Mouse (Mus musculus) adrenal gland, adult (tissue): ENCODE results near the gene Gpx4.
"Not testable (repeated sequence)": the region's sequence is repeated elsewhere in the genome, so short reads cannot be mapped to it uniquely, and the experiment has no call there.

Experiments used
- DNase-seq, 2 experiments: peaks; one replicate each; pipeline ENCODE4 v3.0.0; 2022 to 2023; ENCODE audit warnings: low spot score in 1 of 2; ENCODE audit not compliant: inconsistent age in 2 of 2

Gene Gpx4

GRCm38 (mm10) chr10:80022806-80023205 lies 24.2 kb upstream of the Gpx4 start:
- DNase-seq = no peak

- no peak for DNase-seq
Observed at GRCm38 (mm10) chr10:80023758-80024157, 23.2 kb upstream of the Gpx4 start.

- DNase-seq = no peak
Observed at GRCm38 (mm10) chr10:80024229-80025043, 22.5 kb upstream of the Gpx4 start.

GRCm38 (mm10) chr10:80025044-80025347 lies 22.0 kb upstream of the Gpx4 start:
- DNase-seq = no peak

- no peak for DNase-seq
Observed at GRCm38 (mm10) chr10:80025463-80025862, 21.5 kb upstream of the Gpx4 start.

GRCm38 (mm10) chr10:80025889-80026288 lies 21.1 kb upstream of the Gpx4 start:
- no peak for DNase-seq

- no peak for DNase-seq
Observed at GRCm38 (mm10) chr10:80027681-80028520, 19.1 kb upstream of the Gpx4 start.

- DNase-seq = no peak
Observed at GRCm38 (mm10) chr10:80028521-80028846, 18.5 kb upstream of the Gpx4 start.

- DNase-seq = no peak
Observed at GRCm38 (mm10) chr10:80030191-80030590, 16.8 kb upstream of the Gpx4 start.

- no peak for DNase-seq
Observed at GRCm38 (mm10) chr10:80030736-80031135, 16.2 kb upstream of the Gpx4 start.

GRCm38 (mm10) chr10:80032799-80033480 lies 14.0 kb upstream of the Gpx4 start:
- DNase-seq = peak; percentile 84 to 90

- DNase-seq = peak; percentile 69 to 88
Observed at GRCm38 (mm10) chr10:80033511-80034391, 13.2 kb upstream of the Gpx4 start.

GRCm38 (mm10) chr10:80035148-80035547 lies 11.8 kb upstream of the Gpx4 start:
- DNase-seq = no peak

- no peak for DNase-seq
Observed at GRCm38 (mm10) chr10:80035686-80036085, 11.3 kb upstream of the Gpx4 start.

GRCm38 (mm10) chr10:80036832-80037231 lies 10.1 kb upstream of the Gpx4 start:
- no peak for DNase-seq

- DNase-seq = peak; percentile 98 to 99
Observed at GRCm38 (mm10) chr10:80039559-80039979, 7.4 kb upstream of the Gpx4 start, which contains the start of gene Polr2e. Gene Polr2e (minus strand): TSS chr10:80039795.

- not testable (repeated sequence) for DNase-seq
Observed at GRCm38 (mm10) chr10:80041409-80042060, 5.4 kb upstream of the Gpx4 start.

GRCm38 (mm10) chr10:80044087-80044486 lies 2.9 kb upstream of the Gpx4 start:
- DNase-seq = no peak

GRCm38 (mm10) chr10:80045364-80045763 lies 1.6 kb upstream of the Gpx4 start:
- DNase-seq = not testable (repeated sequence)

- DNase-seq = no peak
Observed at GRCm38 (mm10) chr10:80045766-80046165, 1.2 kb upstream of the Gpx4 start.
